Mouse (Mus musculus) brain, embryonic 14.5 days (tissue): ENCODE results near the gene Ankrd12. TPM values are rescaled to one million over a fixed set of nuclear protein-coding genes. Genes with fewer than 3 reads are reported as not detected.
"Not testable (repeated sequence)": the region's sequence is repeated elsewhere in the genome, so short reads cannot be mapped to it uniquely, and the experiment has no call there.

ENCODE experiments used
- DNase-seq: peaks from one replicate; pipeline ENCODE4 v3.0.0-alpha.2; 2011; ENCODE audit warnings: low read depth
- CTCF ChIP-seq: fragments of 200-500 bp; IDR thresholded peaks from 2 replicates; pipeline ENCODE4 v1.5.1; 2012; ENCODE audit warnings: inconsistent platforms, mild to moderate bottlenecking, moderate library complexity, borderline replicate concordance; ENCODE audit not compliant: insufficient read depth, insufficient read length; ENCODE audit errors: extremely low read depth
- POLR2A ChIP-seq: fragments of 200-500 bp; IDR thresholded peaks from 2 replicates; pipeline ENCODE4 v1.6.1; 2012; ENCODE audit warnings: mild to moderate bottlenecking, inconsistent platforms, borderline replicate concordance; ENCODE audit not compliant: poor library complexity, insufficient read depth, insufficient read length, severe bottlenecking; ENCODE audit errors: extremely low read depth
- polyA plus RNA-seq: library from polyadenylated mRNA; depleted of rRNA; stranded (reverse); fragments of >200 nt; gene quantifications from 2 replicates; pipeline ENCODE4 v1.2.3, GENCODE M21; 2012

The Ankrd12 gene
- polyA plus RNA-seq, 1 experiment = 28.3 TPM

- TF ChIP-seq POLR2A (no peak), CTCF (no peak)
- DNase-seq = no peak
Measured at GRCm38 (mm10) chr17:66031991-66032390, 44.9 kb downstream of the Ankrd12 start.

GRCm38 (mm10) chr17:66024211-66024610 is 52.7 kb downstream of the Ankrd12 start:
- no peak for DNase-seq
- no peak for TF ChIP-seq POLR2A
- no peak for TF ChIP-seq CTCF

- no peak for TF ChIP-seq POLR2A
- no peak for TF ChIP-seq CTCF
- DNase-seq = no peak
Measured at GRCm38 (mm10) chr17:66011790-66012189, 65.1 kb downstream of the Ankrd12 start.

- DNase-seq = no peak
- TF ChIP-seq POLR2A = no peak
- no peak for TF ChIP-seq CTCF
Measured at GRCm38 (mm10) chr17:66007892-66008291, 69.0 kb downstream of the Ankrd12 start.

- TF ChIP-seq CTCF (no peak), POLR2A (no peak)
Measured at GRCm38 (mm10) chr17:66007473-66007872, 69.4 kb downstream of the Ankrd12 start.

GRCm38 (mm10) chr17:65988151-65988820 is 88.6 kb downstream of the Ankrd12 start:
- DNase-seq = no peak
- no peak for TF ChIP-seq POLR2A
- TF ChIP-seq CTCF = no peak

More at GRCm38 (mm10) chr17:66007473-66007872, 69.4 kb downstream of the Ankrd12 start:
- no peak for DNase-seq

GRCm38 (mm10) chr17:65976720-65977119 is 100.2 kb downstream of the Ankrd12 start:
- not testable (repeated sequence) for DNase-seq

GRCm38 (mm10) chr17:65967751-65968150 is 109.1 kb downstream of the Ankrd12 start:
- TF ChIP-seq CTCF (no peak), POLR2A (no peak)
- no peak for DNase-seq

GRCm38 (mm10) chr17:65962263-65962662 is 114.6 kb downstream of the Ankrd12 start:
- TF ChIP-seq CTCF (no peak), POLR2A (no peak)
- no peak for DNase-seq

- TF ChIP-seq POLR2A (no peak), CTCF (no peak)
- DNase-seq = no peak
Measured at GRCm38 (mm10) chr17:65961606-65962136, 115.2 kb downstream of the Ankrd12 start.

- TF ChIP-seq POLR2A (no peak), CTCF (no peak)
- DNase-seq = no peak
Measured at GRCm38 (mm10) chr17:65959011-65959410, 117.9 kb downstream of the Ankrd12 start.

GRCm38 (mm10) chr17:65958366-65958765 is 118.5 kb downstream of the Ankrd12 start:
- no peak for DNase-seq
- TF ChIP-seq POLR2A (no peak), CTCF (no peak)

GRCm38 (mm10) chr17:65957782-65958325 is 119.0 kb downstream of the Ankrd12 start:
- peak; percentile 71 for DNase-seq
- no peak for TF ChIP-seq CTCF
- no peak for TF ChIP-seq POLR2A
